Mouse (Mus musculus): Measurements from ENCODE around the gene Rbm20.

The Rbm20 gene

DNA sequence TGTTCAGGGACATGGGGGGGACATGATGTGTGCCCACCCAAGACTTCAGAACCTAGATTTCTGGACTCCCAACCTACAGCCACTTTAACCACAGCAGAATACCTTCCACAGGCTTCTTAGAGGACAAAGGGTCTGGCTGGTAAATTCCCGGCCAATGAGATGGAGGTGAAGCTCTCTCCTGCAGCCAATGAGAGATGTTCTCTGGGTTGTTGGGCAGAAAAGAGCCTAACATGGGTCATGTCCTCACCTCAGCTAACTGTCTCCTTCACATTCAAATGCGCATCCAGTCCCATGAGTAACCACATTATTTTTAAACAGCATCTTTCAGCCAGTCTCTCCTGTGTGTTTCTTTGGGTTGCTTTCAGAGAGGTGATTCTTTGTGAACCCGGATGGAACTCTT lies 5.7 kb upstream of the Rbm20 start:
- CTCF ChIA-PET: no interaction called here

DNA sequence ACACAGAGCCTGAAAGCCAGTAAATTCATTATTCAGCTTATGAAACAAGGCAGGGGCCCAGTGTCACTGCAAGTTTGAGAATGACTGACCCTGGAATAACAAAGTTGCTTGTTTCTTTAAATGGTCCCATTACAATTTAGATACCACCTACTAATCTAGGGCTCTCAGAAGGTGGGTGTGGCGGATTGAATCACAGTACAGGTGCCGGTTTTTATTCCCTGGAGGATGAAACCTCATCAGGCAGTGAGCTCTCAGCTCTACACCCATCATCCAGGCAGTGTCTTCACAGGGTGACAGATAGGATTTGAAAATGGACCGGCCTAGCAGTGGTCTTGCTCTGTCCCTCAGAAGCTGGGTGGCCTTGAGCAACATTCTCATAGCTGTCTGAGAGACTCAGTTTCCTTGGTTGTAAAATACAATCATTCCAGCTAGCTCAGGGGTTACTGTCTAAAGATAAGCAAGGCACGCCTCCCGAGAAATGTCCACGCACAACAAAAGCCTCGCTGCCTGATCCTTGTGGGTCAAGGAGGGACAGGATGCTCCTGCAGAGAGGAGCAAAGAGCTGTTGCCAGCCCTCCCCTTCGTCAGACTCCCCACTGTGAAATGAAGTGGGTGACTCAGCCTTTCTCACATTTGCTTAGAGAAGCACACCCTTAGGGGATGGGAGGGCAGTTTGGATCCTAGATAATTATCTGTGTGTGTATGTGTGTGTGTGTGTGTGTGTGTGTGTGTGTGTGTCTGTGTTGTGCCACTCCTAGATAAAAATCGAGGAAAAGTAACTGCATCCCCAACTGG lies 2.8 kb upstream of the Rbm20 start:
- CTCF ChIA-PET: no interaction called here

DNA sequence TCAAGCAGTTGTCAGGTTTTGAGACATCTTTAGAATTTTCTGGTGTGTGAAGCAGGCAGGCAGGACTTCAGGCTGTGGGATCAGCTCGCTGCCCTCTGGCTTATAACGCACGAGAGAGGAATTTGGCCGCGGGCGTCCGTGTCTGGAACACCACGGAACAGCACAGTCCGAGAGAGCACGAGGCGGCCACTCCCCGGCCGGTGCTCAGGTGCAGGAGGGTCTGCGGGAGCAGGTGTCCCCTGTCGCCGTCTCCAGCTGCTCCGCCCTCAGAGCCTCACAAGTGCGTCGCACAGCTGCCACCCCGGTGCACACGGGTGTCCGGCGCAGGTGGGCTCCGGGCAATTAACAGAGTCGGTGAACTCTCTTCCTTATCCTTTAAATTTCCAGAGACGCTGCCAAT lies 878 bp upstream of the Rbm20 start:
- CTCF ChIA-PET: no interaction called here

DNA sequence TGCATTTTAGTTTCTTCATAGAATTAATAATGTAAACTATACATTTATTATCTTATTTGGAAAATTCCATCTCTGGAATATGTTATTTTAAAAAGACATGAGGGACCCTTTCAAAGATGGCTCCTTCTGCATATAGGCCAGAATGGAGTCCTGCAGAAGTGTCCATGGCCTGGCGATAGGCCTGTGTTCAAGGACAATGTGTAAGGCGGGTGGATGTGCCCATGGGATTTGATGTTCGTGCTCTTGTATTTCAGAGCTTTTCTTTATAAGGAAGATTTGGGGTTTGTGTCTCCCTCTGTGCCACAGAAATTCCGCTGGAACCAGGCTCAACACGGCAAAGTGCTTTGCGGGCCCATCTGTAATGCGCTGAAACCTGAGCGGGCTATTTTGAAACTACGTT lies 2.1 kb downstream of the Rbm20 start:
- CTCF ChIA-PET: no interaction called here

DNA sequence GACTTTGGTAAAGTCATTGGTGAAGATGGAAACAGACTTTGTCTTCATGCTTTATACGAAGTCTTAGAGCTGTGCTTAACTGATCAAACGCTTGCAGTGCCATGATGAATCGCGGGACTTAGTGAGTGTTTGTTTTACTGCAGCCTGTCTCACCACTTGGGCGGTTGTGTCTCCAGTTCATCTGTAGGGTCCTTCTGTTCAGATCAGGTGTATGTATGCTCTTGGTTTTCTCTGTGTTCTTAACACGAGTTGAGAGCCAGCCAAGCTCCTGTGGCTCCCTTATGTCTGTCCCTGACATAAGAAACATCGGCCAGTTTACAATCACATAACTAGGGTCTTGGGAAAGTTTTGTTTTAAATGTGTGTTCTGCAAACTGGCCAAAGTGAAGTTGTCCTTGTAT lies 2.9 kb downstream of the Rbm20 start:
- CTCF ChIA-PET: no interaction called here

DNA sequence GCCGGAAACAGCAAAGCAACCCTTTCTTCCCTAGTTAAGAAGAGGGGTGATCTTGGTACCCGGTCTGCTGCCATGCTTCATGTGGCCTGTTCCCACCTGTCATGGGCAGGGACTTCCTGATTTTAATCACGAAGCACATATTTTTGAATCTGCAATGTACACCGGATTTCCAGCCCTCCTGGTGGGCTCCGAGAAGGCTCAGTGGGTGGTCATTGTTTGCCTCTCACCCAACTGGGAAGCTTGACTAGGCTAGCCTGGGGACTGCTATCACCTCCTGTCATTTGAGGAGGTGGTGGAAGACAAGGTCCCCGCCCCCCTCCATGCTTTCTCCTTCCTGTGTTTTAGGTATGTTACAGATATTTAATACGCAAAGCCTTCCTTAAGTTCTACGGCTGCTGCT lies 5.3 kb downstream of the Rbm20 start:
- CTCF ChIA-PET: no interaction called here

DNA sequence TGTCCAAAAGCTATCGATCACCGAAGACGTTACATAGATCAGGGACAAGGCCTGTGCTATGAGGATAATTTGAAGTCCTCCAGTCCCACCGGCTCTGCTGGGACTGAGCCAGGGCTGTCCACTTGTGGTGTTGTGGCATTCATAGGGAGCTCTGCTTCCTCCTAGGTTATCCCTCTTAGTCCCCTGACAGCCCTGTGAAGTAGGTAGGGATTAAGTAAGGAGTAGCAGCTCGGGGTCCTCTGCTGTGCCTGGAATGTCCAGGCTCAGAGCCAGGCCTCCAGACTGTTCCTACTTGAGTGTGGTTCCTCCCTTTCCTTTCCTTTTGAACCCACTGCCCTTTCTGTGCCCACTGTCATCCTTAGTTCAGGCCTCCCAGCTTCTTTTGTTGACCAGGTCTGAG lies 10.5 kb downstream of the Rbm20 start:
- CTCF ChIA-PET: no interaction called here

DNA sequence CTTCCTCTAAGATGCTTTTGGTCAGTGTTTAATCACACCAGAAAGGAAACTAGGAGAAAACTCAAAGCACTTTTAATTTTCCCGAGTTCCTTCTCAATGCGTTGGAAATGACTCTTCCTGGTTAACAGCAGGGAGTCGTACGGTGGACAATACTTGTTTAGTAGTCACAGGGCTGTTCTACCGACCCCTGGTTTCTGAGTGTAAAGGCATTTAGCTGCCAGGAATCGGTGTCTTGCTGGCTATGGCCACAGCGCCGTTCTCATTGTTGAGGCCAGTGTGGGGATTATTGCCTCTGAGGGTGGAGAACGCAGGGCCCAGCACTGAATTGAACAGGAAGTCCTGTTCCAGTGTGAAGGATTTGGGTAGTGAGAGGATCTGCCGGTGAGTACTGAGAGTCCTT lies 13.7 kb downstream of the Rbm20 start:
- CTCF ChIA-PET: no interaction called here

DNA sequence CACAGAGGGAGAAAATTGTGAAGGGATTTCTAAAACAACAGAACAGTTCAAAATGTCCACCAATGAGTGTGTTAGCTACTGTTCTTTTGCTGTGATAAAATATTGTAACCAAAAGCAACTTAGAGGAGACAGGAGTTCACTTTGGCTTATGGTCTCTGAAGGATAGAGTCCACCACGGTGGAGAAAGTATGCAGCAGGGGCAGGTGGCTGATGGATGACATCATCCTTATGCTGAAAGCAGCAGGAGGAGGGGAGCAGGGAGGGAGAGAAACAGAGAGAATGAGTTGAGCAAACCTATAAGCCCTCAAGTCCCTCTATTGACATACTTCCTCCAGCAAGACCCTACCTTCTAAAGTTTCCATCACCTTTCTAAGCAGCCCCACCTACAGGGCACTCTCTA lies 16.9 kb downstream of the Rbm20 start:
- CTCF ChIA-PET: no interaction called here

DNA sequence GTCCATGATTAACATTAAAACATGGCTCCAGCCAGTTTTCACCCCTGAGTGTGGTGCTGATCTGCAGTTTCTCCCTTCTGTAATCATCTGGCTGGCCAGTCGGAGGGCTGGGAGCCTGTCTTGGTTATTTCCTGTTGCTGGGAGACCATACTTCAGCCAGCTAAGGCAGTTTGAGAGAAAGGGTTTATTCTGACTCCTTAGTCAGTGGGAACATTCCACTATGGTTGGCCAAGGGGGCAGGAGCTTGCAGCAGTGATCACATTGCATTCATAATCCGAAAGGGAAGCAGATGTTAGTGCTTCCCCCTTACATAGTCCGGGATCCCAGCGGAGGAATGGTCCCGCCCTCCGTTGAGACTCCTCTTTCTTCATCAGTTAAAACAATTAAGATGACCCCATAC lies 19.0 kb downstream of the Rbm20 start:
- CTCF ChIA-PET: no interaction called here

DNA sequence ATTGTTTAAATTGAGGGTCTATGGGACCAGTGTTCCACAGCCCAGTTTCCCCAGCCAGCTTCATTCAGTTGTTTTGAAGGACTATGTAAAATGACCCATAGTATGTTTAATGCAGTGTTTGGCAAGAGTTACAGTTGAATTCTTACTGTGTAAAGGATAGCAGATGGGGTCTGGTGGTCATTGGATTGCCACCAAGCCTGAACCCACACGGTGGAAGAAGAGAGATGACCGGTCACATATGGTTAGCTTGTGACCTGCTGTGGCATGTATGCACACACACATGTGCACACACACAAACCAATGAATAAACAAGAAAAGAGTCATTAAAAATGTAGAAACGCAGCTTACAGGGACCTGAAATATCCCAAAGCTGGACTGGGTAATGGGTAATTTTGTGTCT lies 19.5 kb downstream of the Rbm20 start:
- CTCF ChIA-PET: no interaction called here

DNA sequence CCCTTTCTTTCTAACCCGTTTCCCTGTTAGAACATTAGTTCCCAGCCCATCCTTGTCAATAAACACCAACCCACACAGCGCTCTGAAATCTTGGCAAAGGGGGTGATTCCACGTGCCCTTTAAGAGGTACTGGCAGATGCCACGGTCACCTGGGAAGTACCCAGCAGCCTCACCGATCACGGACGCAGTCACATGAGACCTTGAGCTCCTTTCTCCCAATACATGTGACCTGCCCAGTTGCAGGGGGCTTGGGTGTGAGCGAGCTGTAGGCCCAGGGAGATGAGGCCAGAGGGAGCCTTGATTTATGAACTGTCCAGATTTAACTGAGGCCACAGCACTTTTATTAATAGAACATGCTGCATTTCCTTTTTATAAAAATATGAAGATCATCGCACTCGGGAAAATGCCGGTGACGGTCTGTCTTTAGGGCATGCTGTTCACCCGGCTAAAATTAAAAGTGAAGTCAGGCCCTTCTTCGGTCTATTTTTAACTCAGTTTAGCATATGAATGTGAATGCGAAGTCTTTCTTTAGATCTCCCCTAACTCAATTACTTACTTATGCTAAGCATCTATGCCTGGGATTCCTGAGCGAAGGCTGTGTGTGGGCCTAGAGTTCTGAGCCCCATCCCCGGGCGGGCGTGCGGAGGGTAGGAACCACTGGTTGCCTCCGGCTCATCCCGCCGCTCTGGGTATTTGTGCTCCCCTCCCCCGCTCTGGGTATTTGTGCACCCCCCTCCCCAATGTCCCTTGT lies 20.4 kb downstream of the Rbm20 start:
- CTCF ChIA-PET: no interaction called here

DNA sequence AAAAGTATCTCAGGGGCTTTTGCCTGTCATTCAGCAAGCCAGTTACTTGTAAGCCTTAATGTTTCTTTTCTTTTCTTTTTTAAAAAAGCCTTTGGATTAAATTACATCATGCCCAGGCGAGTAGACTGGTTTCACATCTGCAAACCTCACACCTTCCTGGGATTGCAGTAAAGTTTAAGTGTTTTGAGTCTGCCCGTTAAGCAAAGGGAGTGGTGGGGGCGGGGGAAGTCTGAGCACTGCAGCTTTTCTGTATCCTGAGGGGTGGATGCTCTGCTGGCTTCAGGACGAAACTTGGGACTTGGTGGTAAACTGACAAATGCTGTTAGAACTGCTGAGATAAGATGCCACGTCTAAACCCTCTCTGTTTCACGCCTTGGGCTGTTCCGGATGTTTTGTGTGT lies 22.6 kb downstream of the Rbm20 start:
- CTCF ChIA-PET: no interaction called here

DNA sequence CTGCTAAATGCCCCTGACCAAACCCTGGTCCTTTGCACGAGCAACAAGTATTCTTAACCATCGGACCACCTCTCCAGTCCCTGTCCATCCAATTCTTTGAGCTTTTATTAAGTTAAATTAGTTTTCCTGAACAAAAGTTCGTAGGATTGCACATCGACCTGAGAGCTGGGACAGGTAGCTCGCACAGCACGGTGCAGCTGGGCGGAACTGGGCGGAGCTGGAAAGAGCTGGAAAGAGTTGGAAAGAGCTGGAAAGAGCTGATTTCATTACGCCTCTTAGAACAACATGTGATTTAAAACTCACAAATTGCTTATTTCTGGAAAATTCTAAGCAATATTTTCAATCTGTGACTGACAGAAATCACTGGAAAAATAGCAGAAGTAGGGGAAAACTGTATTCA lies 24.3 kb downstream of the Rbm20 start:
- CTCF ChIA-PET: no interaction called here

DNA sequence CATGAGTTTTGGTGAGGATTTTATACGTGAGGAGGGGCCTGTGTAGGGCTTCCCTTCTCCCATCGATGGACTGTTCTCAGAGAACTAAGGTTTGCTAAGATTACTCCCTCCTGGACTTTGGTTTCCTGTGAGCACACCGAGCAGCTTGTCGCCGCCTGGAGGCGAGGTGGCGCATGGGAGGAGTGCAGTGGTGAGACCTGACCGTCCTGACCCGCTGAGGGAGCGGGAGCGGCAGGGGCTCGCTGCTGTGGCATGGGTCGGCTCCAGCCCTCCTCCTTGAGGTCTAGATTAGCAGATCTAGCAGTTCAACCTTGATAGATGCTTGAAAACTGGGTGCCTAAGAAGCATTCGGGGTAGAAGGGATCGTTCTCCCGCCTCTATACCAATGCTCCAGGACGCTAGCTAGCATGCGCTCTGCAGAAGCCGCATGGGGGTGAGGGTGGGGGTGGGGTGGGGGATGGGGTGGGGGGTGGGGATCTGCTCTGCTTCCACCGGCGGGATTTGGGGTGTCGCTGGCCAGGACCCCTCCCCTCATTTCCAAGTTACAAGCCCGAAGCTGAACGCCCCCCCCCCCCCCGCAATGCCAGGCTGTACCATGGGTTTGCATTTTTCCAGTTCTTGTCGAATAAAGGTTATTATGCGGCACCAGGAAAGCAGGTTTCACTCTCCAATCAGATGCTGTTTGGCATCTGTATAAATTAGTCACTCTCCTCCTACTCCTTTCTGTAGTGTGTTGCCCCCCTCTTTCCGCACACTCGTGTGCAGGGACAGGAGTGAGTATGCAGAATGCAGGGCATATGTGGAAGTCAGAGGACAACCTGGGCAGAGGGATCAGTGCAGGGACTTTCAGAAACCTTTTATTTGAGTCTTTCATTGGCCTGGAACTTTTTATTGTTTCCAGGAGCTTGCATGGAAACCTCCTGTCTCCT lies 28.1 kb downstream of the Rbm20 start:
- CTCF ChIA-PET: interaction anchor here (0.6 kb wide), 1 partner anchor 1534 kb away, joined by 3 read pairs; no protein-coding TSS in a partner anchor

DNA sequence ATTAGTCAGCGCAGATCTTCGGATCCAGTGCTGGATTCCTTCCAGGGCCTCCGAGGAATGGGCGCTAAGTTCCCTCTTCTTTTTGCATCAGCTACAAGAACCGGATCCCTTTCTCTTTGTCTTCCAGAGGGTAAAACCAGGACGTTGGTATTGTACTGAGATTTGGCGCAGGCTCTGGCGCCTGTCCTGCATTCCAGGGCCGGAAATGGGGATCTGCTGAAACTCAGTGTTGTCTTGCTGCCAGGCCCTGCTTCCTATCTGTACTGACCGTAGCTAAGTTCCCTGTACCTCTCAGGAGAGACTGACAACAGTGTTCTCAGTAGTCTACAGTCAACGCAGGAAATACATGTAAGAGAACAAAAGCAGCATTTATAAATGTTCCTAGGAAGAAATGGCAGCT lies 31.3 kb downstream of the Rbm20 start:
- CTCF ChIA-PET: no interaction called here

DNA sequence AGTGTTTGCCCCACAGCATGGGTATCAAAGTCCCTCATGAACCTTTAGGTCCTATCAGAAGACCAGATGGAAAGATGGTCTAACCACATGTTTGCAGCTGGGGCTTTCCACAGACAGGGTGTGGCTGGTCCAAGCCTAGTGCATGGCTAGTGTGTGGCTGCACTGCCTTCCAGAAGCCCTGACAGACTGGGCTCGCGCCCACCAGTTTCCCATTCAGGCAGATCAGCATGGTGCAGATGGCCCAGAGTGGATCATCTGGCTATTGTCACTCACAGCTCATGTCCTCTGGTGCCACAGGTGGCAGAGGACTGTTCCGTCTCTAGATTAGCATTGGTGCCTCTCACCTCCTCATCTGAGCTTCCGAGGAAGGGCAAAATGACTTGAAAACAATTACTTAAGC lies 33.8 kb downstream of the Rbm20 start:
- CTCF ChIA-PET: interaction anchor here (0.5 to 0.6 kb wide), 2 partner anchors 31 to 401 kb away, joined by 3 to 6 read pairs; no protein-coding TSS in a partner anchor

DNA sequence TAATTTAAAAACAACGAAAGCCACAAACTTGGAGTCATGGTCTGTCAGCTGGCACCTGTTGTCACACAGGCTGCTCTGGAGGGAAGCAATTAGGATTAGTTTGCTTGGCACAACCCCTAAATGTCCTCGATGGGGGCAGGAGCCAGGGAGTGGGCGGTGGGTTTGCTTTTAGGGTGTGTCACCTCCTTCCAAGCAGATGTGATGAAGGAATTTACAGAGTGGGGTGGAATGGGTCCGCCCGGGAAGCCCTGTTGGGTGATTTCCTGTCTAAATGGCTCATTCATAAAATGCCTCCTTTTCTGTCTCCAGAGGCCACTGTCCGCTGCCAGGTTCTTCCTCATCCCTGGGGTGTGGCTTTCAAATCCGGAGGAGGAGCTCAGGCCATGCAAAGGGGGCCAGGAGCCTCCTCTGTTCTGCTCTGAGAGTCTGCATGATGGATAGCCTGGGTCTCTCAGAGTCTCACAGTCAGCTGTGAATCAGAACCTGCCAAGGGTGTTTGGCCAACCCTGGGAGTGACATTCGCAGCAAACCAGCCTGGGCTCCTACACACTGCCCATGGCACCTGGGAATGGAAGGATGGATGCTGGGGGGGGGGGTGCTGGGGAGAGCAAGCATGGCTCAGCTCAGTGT lies 34.3 kb downstream of the Rbm20 start:
- CTCF ChIA-PET: interaction anchor here (0.6 kb wide), 1 partner anchor 30 kb away, joined by 6 read pairs; no protein-coding TSS in a partner anchor

DNA sequence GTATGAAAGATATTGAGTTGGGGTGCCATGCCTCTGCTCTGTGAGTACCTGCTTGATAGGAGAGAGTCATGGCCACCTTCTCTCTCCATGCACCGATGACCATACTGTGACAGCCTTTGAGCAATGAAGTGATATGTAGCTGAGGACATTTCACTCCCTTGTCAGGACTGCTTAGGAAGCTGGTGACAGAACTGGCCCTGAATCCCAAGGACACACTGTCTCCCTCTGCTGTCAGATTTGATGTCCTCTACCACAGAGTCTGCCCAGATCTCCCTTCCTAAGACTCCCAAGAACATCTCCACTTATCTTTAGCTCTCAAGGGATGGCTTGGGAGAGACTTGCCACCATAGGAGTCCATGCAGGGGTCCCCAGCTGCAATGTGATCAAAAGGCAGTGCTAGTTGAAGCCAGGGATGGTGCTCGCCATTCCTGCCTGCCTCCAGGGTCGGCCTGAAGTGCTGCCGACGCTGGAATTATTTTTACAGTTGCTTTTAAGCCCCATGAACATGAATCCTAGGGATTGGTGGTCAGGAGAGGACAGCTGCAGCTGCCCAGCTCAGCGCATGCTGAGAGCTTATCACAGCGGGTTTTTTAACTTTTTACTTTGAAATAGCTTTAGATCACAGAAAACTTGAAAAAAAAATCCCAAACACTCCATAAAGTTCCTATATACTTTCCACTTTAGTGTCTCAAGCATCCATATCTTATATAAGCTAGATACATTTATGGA lies 35.4 kb downstream of the Rbm20 start:
- CTCF ChIA-PET: no interaction called here

DNA sequence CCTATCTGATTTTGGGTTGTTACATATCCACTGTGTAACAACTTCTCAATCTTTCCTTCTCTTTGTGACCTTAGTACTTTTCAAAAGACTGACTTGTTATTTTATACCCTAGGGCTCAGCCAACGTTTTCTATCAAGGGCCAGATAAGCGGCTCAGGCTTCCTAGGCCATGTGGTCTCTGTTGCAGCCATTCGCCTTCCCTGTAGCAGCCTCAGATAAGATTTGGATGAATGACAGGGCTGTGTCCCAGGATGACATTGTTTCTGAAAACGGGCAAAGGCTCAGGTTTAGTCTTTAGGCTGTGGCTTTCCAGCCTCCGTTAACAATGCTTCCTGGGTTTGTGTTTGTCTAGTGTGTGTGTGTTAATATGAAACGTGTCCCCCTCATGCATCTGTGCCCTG lies 36.3 kb downstream of the Rbm20 start:
- CTCF ChIA-PET: no interaction called here

DNA sequence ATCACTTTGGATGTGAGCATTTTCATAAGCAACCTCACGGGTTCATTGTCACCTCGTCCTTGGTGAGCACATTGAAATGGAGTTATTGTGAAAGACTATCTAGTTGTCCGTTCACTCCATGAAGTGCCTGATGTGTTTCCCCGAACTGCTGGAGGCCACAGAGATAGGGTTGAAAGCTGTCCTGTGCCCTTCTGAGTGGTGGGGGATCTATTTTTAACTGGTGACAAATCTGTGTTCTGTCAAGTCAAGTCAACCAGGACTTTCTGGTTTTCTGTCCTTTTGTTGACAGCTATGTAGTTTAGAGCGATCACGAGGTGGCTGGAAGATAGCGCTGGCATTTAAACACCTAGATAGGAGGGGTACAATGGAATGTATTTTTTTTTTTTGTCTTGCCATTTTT lies 39.4 kb downstream of the Rbm20 start:
- CTCF ChIA-PET: no interaction called here
